Mouse (Mus musculus) heart, postnatal 0 days (tissue): Measurements from ENCODE around the gene Scn1b.

Experiments
- CTCF ChIP-seq: IDR thresholded peaks from 2 replicates; pipeline ENCODE4 v1.5.1; 2016; ENCODE audit warnings: antibody characterized with exemption, control low read depth, low read depth
- EP300 ChIP-seq: IDR thresholded peaks from 2 replicates; pipeline ENCODE4 v1.6.1; 2016; ENCODE audit warnings: antibody characterized with exemption, low read depth

DNA sequence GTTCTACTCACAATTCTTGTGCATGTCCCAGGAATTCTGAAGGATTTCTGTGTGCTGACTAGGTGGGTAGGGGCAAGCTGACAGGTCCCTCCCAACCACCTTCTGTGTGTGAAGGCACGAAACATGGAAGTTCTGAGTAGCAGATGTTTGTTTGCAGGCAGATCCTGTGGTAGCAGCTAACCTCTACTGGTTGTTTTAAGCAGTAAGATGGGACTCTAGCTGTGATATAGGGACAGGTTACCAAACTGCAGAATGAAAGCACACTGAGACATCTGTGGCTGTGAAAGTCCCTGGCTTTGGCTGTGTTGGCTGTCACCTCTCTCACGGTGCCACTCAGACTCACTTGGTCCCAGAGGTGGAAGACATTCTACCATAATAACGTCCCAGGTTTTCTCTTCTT is 34.4 kb upstream of the Scn1b start:
- TF ChIP-seq CTCF (no peak), EP300 (no peak)
